Mouse (Mus musculus): Measurements from ENCODE around the gene Odr4.

The Odr4 gene

GRCm38 (mm10) chr1:150392638-150393487 is at the start of gene Odr4, which contains the start of gene Tpr:
Odr4 (minus strand) TSS chr1:150393080.
Tpr (plus strand) TSS chr1:150392838.
- DNase-seq (ENCODE audit: low spot score), result peak; percentile 97

- no peak for DNase-seq (ENCODE audit: low spot score)
Observed at GRCm38 (mm10) chr1:150441731-150442130, 48.9 kb upstream of the Odr4 start.

- DNase-seq (ENCODE audit: low spot score), result no peak
Observed at GRCm38 (mm10) chr1:150438641-150439040, 45.8 kb upstream of the Odr4 start.

GRCm38 (mm10) chr1:150426216-150426615 is 33.3 kb upstream of the Odr4 start:
- DNase-seq (ENCODE audit: low spot score), result no peak

- no peak for DNase-seq (ENCODE audit: low spot score)
Observed at GRCm38 (mm10) chr1:150425665-150426064, 32.8 kb upstream of the Odr4 start.

- DNase-seq (ENCODE audit: low spot score), result no peak
Observed at GRCm38 (mm10) chr1:150418426-150418825, 25.5 kb upstream of the Odr4 start.

- DNase-seq (ENCODE audit: low spot score), result no peak
Observed at GRCm38 (mm10) chr1:150416006-150416405, 23.1 kb upstream of the Odr4 start.

- DNase-seq (ENCODE audit: low spot score), result no peak
Observed at GRCm38 (mm10) chr1:150409996-150410395, 17.1 kb upstream of the Odr4 start.

GRCm38 (mm10) chr1:150407285-150407684 is 14.4 kb upstream of the Odr4 start:
- no peak for DNase-seq (ENCODE audit: low spot score)

- DNase-seq (ENCODE audit: low spot score), result no peak
Observed at GRCm38 (mm10) chr1:150404555-150404954, 11.7 kb upstream of the Odr4 start.

- no peak for DNase-seq (ENCODE audit: low spot score)
Observed at GRCm38 (mm10) chr1:150403914-150404313, 11.0 kb upstream of the Odr4 start.

- no peak for DNase-seq (ENCODE audit: low spot score)
Observed at GRCm38 (mm10) chr1:150396001-150396400, 3.1 kb upstream of the Odr4 start.

GRCm38 (mm10) chr1:150393488-150393852 is 590 bp upstream of the Odr4 start:
- no peak for DNase-seq (ENCODE audit: low spot score)

GRCm38 (mm10) chr1:150391931-150392637 is 796 bp downstream of the Odr4 start:
- DNase-seq (ENCODE audit: low spot score), result no peak

- no peak for DNase-seq (ENCODE audit: low spot score)
Observed at GRCm38 (mm10) chr1:150389390-150390129, 3.3 kb downstream of the Odr4 start.

GRCm38 (mm10) chr1:150387572-150387971 is 5.3 kb downstream of the Odr4 start:
- no peak for DNase-seq (ENCODE audit: low spot score)

- DNase-seq (ENCODE audit: low spot score), result no peak
Observed at GRCm38 (mm10) chr1:150384138-150384537, 8.7 kb downstream of the Odr4 start.

- DNase-seq (ENCODE audit: low spot score), result no peak
Observed at GRCm38 (mm10) chr1:150374247-150374646, 18.6 kb downstream of the Odr4 start.

GRCm38 (mm10) chr1:150372895-150373294 is 20.0 kb downstream of the Odr4 start:
- DNase-seq (ENCODE audit: low spot score), result no peak

- no peak for DNase-seq (ENCODE audit: low spot score)
Observed at GRCm38 (mm10) chr1:150360864-150361263, 32.0 kb downstream of the Odr4 start.

GRCm38 (mm10) chr1:150335111-150335510 is 57.8 kb downstream of the Odr4 start:
- DNase-seq (ENCODE audit: low spot score), result no peak

GRCm38 (mm10) chr1:150319205-150319604 is 73.7 kb downstream of the Odr4 start, which contains the start of gene Pdc:
Pdc (plus strand) TSS chr1:150319417.
- DNase-seq (ENCODE audit: low spot score), result no peak
